Mouse (Mus musculus): ENCODE measurements around the gene Slc39a13.

Gene Slc39a13

GRCm38 (mm10) chr2:91070076-91070800 is at the start of gene Slc39a13:
Gene Slc39a13, minus strand, starts transcription at chr2:91070417.
- H3K4me1 ChIP-seq (replicated peaks; ENCODE audit: low read depth, low read length) = peaks cover 49% of the 10 kb centered on the region

GRCm38 (mm10) chr2:91119551-91119950 is 49.3 kb upstream of the Slc39a13 start:
- Histone ChIP-seq H3K36me3 (ENCODE audit: insufficient read depth, low read length) (no peaks in the 10 kb centered on the region), H3K4me1 (replicated peaks; ENCODE audit: low read depth, low read length) (peaks cover 42% of the 10 kb centered on the region), H3K4me3 (replicated peaks; ENCODE audit: low read length) (no peak overlapping the region), H3K27me3 (ENCODE audit: insufficient read depth, low read length) (peaks cover 71% of the 10 kb centered on the region), H3K9me3 (ENCODE audit: low read length) (no peaks in the 10 kb centered on the region)
- TF ChIP-seq NANOG (IDR thresholded peaks at IDR 0.05; ENCODE audit: borderline replicate concordance, low read length) (no peak), CTCF (conservative IDR thresholded peaks at IDR 0.05; ENCODE audit: low read length) (no peak), POU5F1 (IDR thresholded peaks at IDR 0.05; ENCODE audit: borderline replicate concordance, low read length) (no peak)

More at GRCm38 (mm10) chr2:91070076-91070800, at the start of gene Slc39a13:
- TF ChIP-seq POU5F1 (IDR thresholded peaks at IDR 0.05; ENCODE audit: borderline replicate concordance, low read length) (no peak), CTCF (conservative IDR thresholded peaks at IDR 0.05; ENCODE audit: low read length) (peak; percentile 80), NANOG (IDR thresholded peaks at IDR 0.05; ENCODE audit: borderline replicate concordance, low read length) (no peak)
- Histone ChIP-seq H3K27me3 (ENCODE audit: insufficient read depth, low read length) (0 out of 2 replicates have a peak, but pooled peaks cover 6% of the 10 kb centered on the region), H3K4me3 (replicated peaks; ENCODE audit: low read length) (peak within 1 kb of the TSS; percentile 85), H3K9me3 (ENCODE audit: low read length) (no peaks in the 10 kb centered on the region), H3K36me3 (ENCODE audit: insufficient read depth, low read length) (peaks cover 16% of the 10 kb centered on the region; the same call in 1 of the 2 replicates)

- H3K4me1 ChIP-seq (replicated peaks; ENCODE audit: low read depth, low read length) = peaks cover 38% of the 10 kb centered on the region
- TF ChIP-seq NANOG (IDR thresholded peaks at IDR 0.05; ENCODE audit: borderline replicate concordance, low read length) (no peak), CTCF (conservative IDR thresholded peaks at IDR 0.05; ENCODE audit: low read length) (no peak), POU5F1 (IDR thresholded peaks at IDR 0.05; ENCODE audit: borderline replicate concordance, low read length) (no peak)
- H3K9me3 ChIP-seq (ENCODE audit: low read length) = no peaks in the 10 kb centered on the region
- H3K4me3 ChIP-seq (replicated peaks; ENCODE audit: low read length) = no peak overlapping the region; the same call in 1 of the 2 replicates
- peaks cover 68% of the 10 kb centered on the region for H3K27me3 ChIP-seq (ENCODE audit: insufficient read depth, low read length)
- no peaks in the 10 kb centered on the region for H3K36me3 ChIP-seq (ENCODE audit: insufficient read depth, low read length)
These were observed 48.8 kb upstream of the Slc39a13 start for GRCm38 (mm10) chr2:91119061-91119460.

GRCm38 (mm10) chr2:91118647-91119046 is 48.4 kb upstream of the Slc39a13 start:
- Histone ChIP-seq H3K27me3 (ENCODE audit: insufficient read depth, low read length) (peaks cover 69% of the 10 kb centered on the region), H3K4me1 (replicated peaks; ENCODE audit: low read depth, low read length) (peaks cover 35% of the 10 kb centered on the region), H3K9me3 (ENCODE audit: low read length) (no peaks in the 10 kb centered on the region), H3K4me3 (replicated peaks; ENCODE audit: low read length) (no peak overlapping the region), H3K36me3 (ENCODE audit: insufficient read depth, low read length) (no peaks in the 10 kb centered on the region)
- TF ChIP-seq POU5F1 (IDR thresholded peaks at IDR 0.05; ENCODE audit: borderline replicate concordance, low read length) (no peak), NANOG (IDR thresholded peaks at IDR 0.05; ENCODE audit: borderline replicate concordance, low read length) (no peak), CTCF (conservative IDR thresholded peaks at IDR 0.05; ENCODE audit: low read length) (no peak)

- Histone ChIP-seq H3K27me3 (ENCODE audit: insufficient read depth, low read length) (peaks cover 67% of the 10 kb centered on the region), H3K4me1 (replicated peaks; ENCODE audit: low read depth, low read length) (peaks cover 35% of the 10 kb centered on the region), H3K4me3 (replicated peaks; ENCODE audit: low read length) (no peak within 1 kb of the TSS; the same call in 1 of the 2 replicates), H3K36me3 (ENCODE audit: insufficient read depth, low read length) (no peaks in the 10 kb centered on the region), H3K9me3 (ENCODE audit: low read length) (no peaks in the 10 kb centered on the region)
- no peak for TF ChIP-seq CTCF (conservative IDR thresholded peaks at IDR 0.05; ENCODE audit: low read length)
- no peak for TF ChIP-seq POU5F1 (IDR thresholded peaks at IDR 0.05; ENCODE audit: borderline replicate concordance, low read length)
- no peak for TF ChIP-seq NANOG (IDR thresholded peaks at IDR 0.05; ENCODE audit: borderline replicate concordance, low read length)
These were observed 47.5 kb upstream of the Slc39a13 start, which contains the start of gene Mybpc3 for GRCm38 (mm10) chr2:91117585-91118275. Gene Mybpc3, plus strand, starts transcription at chr2:91118144.

- H3K27me3 ChIP-seq (ENCODE audit: insufficient read depth, low read length) = peaks cover 59% of the 10 kb centered on the region
- H3K4me1 ChIP-seq (replicated peaks; ENCODE audit: low read depth, low read length) = peaks cover 37% of the 10 kb centered on the region
- no peak overlapping the region for H3K4me3 ChIP-seq (replicated peaks; ENCODE audit: low read length)
- H3K9me3 ChIP-seq (ENCODE audit: low read length) = no peaks in the 10 kb centered on the region
- TF ChIP-seq CTCF (conservative IDR thresholded peaks at IDR 0.05; ENCODE audit: low read length) = no peak
- no peak for TF ChIP-seq NANOG (IDR thresholded peaks at IDR 0.05; ENCODE audit: borderline replicate concordance, low read length)
- TF ChIP-seq POU5F1 (IDR thresholded peaks at IDR 0.05; ENCODE audit: borderline replicate concordance, low read length) = no peak
- H3K36me3 ChIP-seq (ENCODE audit: insufficient read depth, low read length) = no peaks in the 10 kb centered on the region
These were observed 46.6 kb upstream of the Slc39a13 start for GRCm38 (mm10) chr2:91116842-91117241.

GRCm38 (mm10) chr2:91115578-91115970 is 45.4 kb upstream of the Slc39a13 start:
- peaks cover 48% of the 10 kb centered on the region for H3K27me3 ChIP-seq (ENCODE audit: insufficient read depth, low read length)
- no peaks in the 10 kb centered on the region for H3K36me3 ChIP-seq (ENCODE audit: insufficient read depth, low read length)
- H3K9me3 ChIP-seq (ENCODE audit: low read length) = no peaks in the 10 kb centered on the region
- peaks cover 48% of the 10 kb centered on the region for H3K4me1 ChIP-seq (replicated peaks; ENCODE audit: low read depth, low read length)
- peak overlapping the region; percentile 78 for H3K4me3 ChIP-seq (replicated peaks; ENCODE audit: low read length)
- TF ChIP-seq NANOG (IDR thresholded peaks at IDR 0.05; ENCODE audit: borderline replicate concordance, low read length) (no peak), CTCF (conservative IDR thresholded peaks at IDR 0.05; ENCODE audit: low read length) (no peak), POU5F1 (IDR thresholded peaks at IDR 0.05; ENCODE audit: borderline replicate concordance, low read length) (no peak)

GRCm38 (mm10) chr2:91114781-91115577 is 44.8 kb upstream of the Slc39a13 start:
- TF ChIP-seq POU5F1 (IDR thresholded peaks at IDR 0.05; ENCODE audit: borderline replicate concordance, low read length) = no peak
- TF ChIP-seq CTCF (conservative IDR thresholded peaks at IDR 0.05; ENCODE audit: low read length) = peak; percentile 90
- Histone ChIP-seq H3K4me1 (replicated peaks; ENCODE audit: low read depth, low read length) (peaks cover 50% of the 10 kb centered on the region), H3K36me3 (ENCODE audit: insufficient read depth, low read length) (no peaks in the 10 kb centered on the region), H3K4me3 (replicated peaks; ENCODE audit: low read length) (peak overlapping the region; percentile 78), H3K27me3 (ENCODE audit: insufficient read depth, low read length) (peaks cover 43% of the 10 kb centered on the region), H3K9me3 (ENCODE audit: low read length) (no peaks in the 10 kb centered on the region)

All from E14TG2a.4 (cell line).